Mouse (Mus musculus) neural tube, embryonic 15.5 days (tissue): ENCODE data around the gene Abcb9. TPM values are rescaled to one million over a fixed set of nuclear protein-coding genes. Genes with fewer than 3 reads are reported as not detected.
A peak's percentile ranks its signal among the peaks of the same experiment; 100 is the strongest.

Experiments
- ATAC-seq: fragments of 200-750 bp; cut with Nextera tagmentation; 2 replicates; pipeline ENCODE4 v1.8.0; 2017; ENCODE audit warnings: mild to moderate bottlenecking, moderate TSS enrichment, moderate library complexity; ENCODE audit not compliant: low FRiP score
- H3K27ac ChIP-seq: fragments of 300-500 bp; sonication (generic); replicated peaks from 2 replicates; pipeline ENCODE4 v1.5.1; 2015; ENCODE audit warnings: mild to moderate bottlenecking, inconsistent platforms
- H3K27me3 ChIP-seq: fragments of 300-500 bp; sonication (generic); replicated peaks from 2 replicates; pipeline ENCODE4 v1.6.1; 2015; ENCODE audit warnings: inconsistent platforms
- H3K36me3 ChIP-seq: fragments of 300-500 bp; sonication (generic); 2 replicates; pipeline ENCODE4 v1.6.1; 2015; ENCODE audit warnings: inconsistent platforms
- H3K4me1 ChIP-seq: fragments of 300-500 bp; sonication (generic); 2 replicates; pipeline ENCODE4 v1.6.1; 2015; ENCODE audit warnings: inconsistent platforms
- H3K4me2 ChIP-seq: fragments of 300-500 bp; sonication (generic); 2 replicates; pipeline ENCODE4 v1.6.1; 2015; ENCODE audit warnings: inconsistent platforms, mild to moderate bottlenecking, moderate library complexity
- H3K4me3 ChIP-seq: fragments of 300-500 bp; sonication (generic); replicated peaks from 2 replicates; pipeline ENCODE4 v1.5.1; 2015; ENCODE audit warnings: mild to moderate bottlenecking, inconsistent platforms
- H3K9ac ChIP-seq: fragments of 300-500 bp; sonication (generic); replicated peaks from 2 replicates; pipeline ENCODE4 v1.6.1; 2015; ENCODE audit warnings: mild to moderate bottlenecking, inconsistent platforms
- H3K9me3 ChIP-seq: fragments of 300-500 bp; sonication (generic); replicated peaks from 2 replicates; pipeline ENCODE4 v1.6.1; 2016; ENCODE audit warnings: inconsistent platforms
- WGBS: fragments of 180-500 bp; shearing (Covaris S2); methylation state at CpG from one replicate; pipeline ENCODE4 v1.1.7; 2015; ENCODE audit warnings: mixed read lengths; 5-methylcytosine and 5-hydroxymethylcytosine counted together
- polyA plus RNA-seq: library from polyadenylated mRNA; unstranded; fragments of >200 nt; fragmentation: Nextera tagmentation; extraction: Ambion mirVana; gene quantifications from 2 replicates; pipeline ENCODE4 v1.2.1, GENCODE M21; 2015

The Abcb9 gene
- polyA plus RNA-seq, 1 experiment from 2014 or later, result 23.2 TPM

DNA sequence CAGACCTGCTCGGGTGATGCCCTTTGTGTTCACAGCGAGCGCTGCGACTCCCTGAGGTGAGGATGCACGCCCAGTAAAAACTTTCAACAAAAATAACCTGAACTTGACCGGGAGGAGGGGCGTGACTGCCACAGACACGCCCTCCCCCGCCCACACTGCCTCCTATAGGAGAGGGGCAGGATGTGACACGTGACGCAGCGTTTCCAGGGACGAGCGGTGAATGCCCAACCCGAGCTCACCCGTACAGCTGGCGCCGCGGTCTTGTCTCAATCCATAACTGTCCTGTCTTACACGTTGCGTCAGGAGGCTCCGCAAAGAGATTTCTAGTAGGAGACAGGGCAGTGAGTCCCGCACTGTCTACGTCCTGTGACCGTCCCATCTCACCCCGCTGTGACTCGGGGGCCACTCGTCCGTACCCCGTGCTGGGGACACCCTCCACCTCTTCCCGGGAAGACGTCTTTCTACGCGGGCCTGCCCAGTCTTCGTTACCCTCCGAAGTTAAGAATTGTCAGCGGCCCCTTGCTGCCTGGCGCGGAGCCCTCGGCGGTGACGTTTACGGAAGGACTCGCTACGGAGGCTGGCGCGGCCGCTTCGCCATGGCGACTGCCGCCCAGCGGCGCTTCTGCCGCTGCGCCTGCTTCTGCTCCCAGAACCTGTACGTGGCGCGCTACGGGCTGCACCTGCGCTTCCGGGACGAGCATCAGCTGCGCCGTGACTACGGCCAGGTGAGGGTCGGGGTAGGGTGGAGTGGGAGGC, 16.3 kb upstream of the Abcb9 start, which contains the start of gene Ogfod2:
Ogfod2 (plus strand) TSS at position 556 of the 756 bp plus-strand sequence.
- H3K4me1 ChIP-seq, result peaks cover 39% of the 10 kb centered on the region
- H3K36me3 ChIP-seq, result no peaks in the 10 kb centered on the region
- H3K4me3 ChIP-seq, result peak within 1 kb of the TSS; percentile 93
- peak; percentile 97 for ATAC-seq
- H3K9me3 ChIP-seq, result no peaks in the 10 kb centered on the region
- no peaks in the 10 kb centered on the region for H3K27me3 ChIP-seq
- peak within 1 kb of the TSS; percentile 96 for H3K27ac ChIP-seq
- H3K9ac ChIP-seq, result peak within 1 kb of the TSS; percentile 68
- WGBS, result under 1% methylated on average over 66 of the region's 66 CpGs
- peak within 1 kb of the TSS; percentile 92 for H3K4me2 ChIP-seq

DNA sequence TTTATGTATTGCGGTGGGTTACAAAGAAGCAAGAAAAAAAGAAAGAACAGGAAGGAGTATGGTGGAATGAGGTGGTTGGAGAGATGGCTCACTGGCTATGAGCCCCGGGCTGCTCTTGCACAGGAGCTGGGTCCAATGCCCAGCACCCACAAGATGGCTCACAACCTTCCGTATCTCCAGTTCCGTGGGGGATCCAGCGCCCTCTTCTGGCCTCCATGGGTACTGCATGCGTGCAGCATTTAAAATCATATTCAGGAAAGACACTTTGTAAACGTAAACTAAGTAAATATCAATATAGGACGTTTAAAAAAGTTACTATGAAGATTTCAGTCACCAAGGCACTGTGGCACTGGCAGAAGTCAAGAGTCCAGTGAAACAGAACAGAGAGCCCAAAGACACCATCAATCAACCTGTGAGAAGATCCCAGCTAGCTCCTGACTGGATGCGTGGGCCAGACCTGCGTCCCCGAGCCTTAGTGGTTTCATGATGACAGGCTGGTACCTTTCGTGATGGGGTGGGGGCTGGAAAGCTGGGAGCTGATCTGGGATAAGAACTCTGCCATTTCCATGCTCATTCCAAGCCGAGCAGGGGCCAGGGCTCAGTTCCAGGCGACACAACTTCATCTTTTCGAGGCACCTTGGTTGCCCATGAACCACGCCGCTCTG, 15.6 kb upstream of the Abcb9 start:
- Histone ChIP-seq H3K27me3 (no peaks in the 10 kb centered on the region), H3K4me3 (peak overlapping the region; percentile 93), H3K4me1 (peaks cover 34% of the 10 kb centered on the region), H3K9ac (peak overlapping the region; percentile 54), H3K9me3 (no peaks in the 10 kb centered on the region), H3K36me3 (no peaks in the 10 kb centered on the region), H3K27ac (peak overlapping the region; percentile 96), H3K4me2 (peak overlapping the region; percentile 92)
- WGBS, result 26% methylated on average over 17 of the region's 17 CpGs
- peak; percentile 1; the same call in 1 of the 2 replicates for ATAC-seq

DNA sequence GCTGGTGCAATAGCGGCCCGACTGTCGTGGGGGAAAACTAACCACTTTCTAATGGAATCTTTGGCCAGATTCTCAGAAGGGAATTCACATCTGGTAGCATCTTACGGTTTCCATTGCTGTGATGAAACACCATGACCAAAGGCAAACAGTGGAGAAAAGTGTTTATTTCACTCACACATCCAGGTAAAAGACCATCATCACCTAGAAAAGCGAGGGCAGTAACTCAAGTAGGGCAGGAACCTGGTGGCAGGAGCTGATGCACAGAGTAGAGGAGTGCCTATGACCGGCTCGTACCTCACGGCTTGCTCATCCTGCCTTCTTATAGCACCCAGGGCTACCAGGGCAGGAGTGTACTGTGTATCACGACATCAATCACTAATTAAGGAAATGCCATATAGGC, 8.0 kb upstream of the Abcb9 start:
- 96% methylated on average over 9 of the region's 9 CpGs for WGBS
- Histone ChIP-seq H3K4me2 (no peak overlapping the region), H3K27ac (no peak overlapping the region), H3K4me3 (no peak overlapping the region), H3K27me3 (no peaks in the 10 kb centered on the region), H3K9ac (no peak overlapping the region), H3K9me3 (no peaks in the 10 kb centered on the region), H3K4me1 (no peaks in the 10 kb centered on the region), H3K36me3 (0 out of 2 replicates have a peak, but pooled peaks cover 6% of the 10 kb centered on the region)
- no peak for ATAC-seq

DNA sequence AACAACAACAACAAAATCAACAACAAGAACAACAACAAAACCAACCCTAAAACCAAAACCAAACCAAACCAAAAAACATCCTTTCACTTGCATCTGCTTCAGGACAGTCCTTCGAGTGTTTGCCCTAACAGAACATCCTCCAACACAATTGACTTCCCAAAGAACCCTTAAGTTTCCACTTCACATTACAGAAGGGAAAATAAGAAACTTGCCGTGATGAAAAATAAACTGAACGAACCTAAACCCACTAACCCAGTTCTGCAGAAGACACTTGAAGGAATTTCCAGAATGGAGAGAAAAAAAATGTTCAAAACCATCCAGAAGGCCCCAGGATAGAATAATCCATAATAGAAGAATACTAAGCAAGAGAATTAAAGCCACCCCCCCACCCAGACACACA, 7.4 kb upstream of the Abcb9 start:
- Histone ChIP-seq H3K27ac (no peak overlapping the region), H3K9ac (no peak overlapping the region), H3K36me3 (0 out of 2 replicates have a peak, but pooled peaks cover 6% of the 10 kb centered on the region), H3K4me2 (no peak overlapping the region), H3K4me3 (no peak overlapping the region), H3K27me3 (0 out of 2 replicates have a peak, but pooled peaks cover under 1% of the 10 kb centered on the region), H3K4me1 (no peaks in the 10 kb centered on the region), H3K9me3 (no peaks in the 10 kb centered on the region)
- ATAC-seq, result no peak
- WGBS, result 92% methylated on average over 3 of the region's 3 CpGs

DNA sequence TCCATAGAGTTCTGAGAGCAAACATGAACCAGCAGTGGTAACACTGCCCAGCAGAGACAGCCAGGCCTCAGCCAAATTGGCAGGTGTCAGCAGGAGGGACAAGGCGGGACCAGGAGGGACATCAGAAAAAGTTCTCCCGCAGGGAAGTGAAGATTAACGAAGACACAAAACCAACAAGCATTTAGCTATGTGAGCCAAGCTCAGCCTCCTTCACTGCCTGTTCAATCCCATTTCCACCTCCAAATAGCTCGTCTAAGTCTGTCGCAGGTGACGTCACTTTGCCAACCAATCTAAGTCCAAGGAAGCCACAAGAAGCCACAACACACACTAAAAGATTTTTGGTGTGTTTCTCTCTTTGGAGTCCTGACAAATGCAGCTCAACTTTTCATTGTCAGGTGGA, 6.7 kb upstream of the Abcb9 start:
- no peaks in the 10 kb centered on the region for H3K9me3 ChIP-seq
- H3K9ac ChIP-seq, result no peak overlapping the region
- H3K4me3 ChIP-seq, result no peak overlapping the region
- H3K4me2 ChIP-seq, result no peak overlapping the region
- H3K4me1 ChIP-seq, result no peaks in the 10 kb centered on the region
- H3K36me3 ChIP-seq, result 0 out of 2 replicates have a peak, but pooled peaks cover 6% of the 10 kb centered on the region
- 84% methylated on average over 6 of the region's 6 CpGs for WGBS
- 0 out of 2 replicates have a peak, but pooled peaks cover 2% of the 10 kb centered on the region for H3K27me3 ChIP-seq
- no peak for ATAC-seq
- H3K27ac ChIP-seq, result no peak overlapping the region

DNA sequence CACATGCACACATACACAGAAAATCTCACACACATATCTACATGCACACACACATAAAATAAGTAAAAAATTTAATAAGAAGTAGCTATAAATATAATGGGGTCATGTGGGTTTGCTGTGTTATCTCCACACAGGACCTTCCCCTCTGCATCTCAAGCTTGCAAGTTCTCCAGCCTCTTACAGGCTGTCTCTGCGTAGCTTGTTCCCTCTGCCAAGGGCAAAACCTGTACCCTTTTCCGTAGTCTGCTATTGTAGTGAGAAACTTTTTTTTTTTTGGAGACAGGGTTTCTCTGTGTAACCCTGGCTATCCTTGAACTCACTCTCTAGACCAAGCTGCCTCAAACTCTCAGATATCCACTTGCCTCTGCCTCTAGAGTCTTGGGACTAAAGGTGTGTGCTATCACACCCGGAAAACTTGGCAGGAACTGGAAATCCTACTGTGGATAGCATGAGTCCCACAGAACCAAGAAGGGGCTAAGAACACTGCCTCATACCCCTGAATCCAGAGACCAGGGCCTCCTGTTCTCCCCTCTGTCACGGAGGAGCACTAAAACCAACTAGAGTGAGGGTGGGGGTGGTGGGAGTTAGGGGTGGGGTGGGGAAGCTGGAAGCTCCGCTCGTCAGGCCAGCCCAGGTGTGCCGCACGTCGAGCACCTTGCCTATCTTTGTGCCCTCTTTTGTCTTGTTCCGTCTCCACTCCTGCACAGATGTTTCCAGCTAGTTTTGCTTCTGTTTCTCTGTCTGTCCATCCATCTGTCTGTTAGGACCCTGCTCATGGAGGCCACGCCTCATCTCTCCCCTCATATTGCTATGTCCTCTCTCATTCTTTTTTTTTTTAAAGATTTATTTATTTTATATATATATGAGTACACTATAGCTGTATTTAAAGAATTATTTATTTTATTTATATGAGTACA, 4.8 kb upstream of the Abcb9 start:
- Histone ChIP-seq H3K27ac (no peak overlapping the region), H3K4me1 (peaks cover 8% of the 10 kb centered on the region; the same call in 1 of the 2 replicates), H3K9ac (no peak overlapping the region), H3K4me2 (no peak overlapping the region), H3K9me3 (no peaks in the 10 kb centered on the region), H3K4me3 (no peak overlapping the region), H3K36me3 (0 out of 2 replicates have a peak, but pooled peaks cover 6% of the 10 kb centered on the region), H3K27me3 (0 out of 2 replicates have a peak, but pooled peaks cover 2% of the 10 kb centered on the region)
- ATAC-seq, result no peak
- 90% methylated on average over 11 of the region's 11 CpGs for WGBS

DNA sequence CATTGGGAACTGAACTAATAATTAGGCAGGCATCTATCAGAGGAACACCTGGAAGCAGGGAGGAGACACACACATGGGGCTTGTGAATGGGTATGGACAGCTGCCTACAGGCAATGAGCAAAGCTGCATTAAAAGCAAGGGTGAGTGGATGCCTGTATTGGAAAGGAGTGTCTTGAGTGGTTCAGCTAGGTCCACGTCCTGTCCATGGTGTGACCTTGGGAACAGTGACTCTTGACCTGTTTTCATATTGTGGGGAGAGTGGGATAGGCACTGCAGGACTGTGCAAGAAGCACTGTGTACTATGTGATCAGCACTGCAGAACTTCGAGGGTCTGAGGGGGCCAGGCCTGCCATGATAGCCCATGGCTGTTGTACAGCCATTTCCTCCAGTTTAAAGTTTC, 3.3 kb upstream of the Abcb9 start:
- H3K4me2 ChIP-seq, result no peak overlapping the region
- no peak for ATAC-seq
- WGBS, result 92% methylated on average over 2 of the region's 2 CpGs
- 0 out of 2 replicates have a peak, but pooled peaks cover 3% of the 10 kb centered on the region for H3K36me3 ChIP-seq
- peaks cover 7% of the 10 kb centered on the region; the same call in 1 of the 2 replicates for H3K27me3 ChIP-seq
- H3K4me1 ChIP-seq, result peaks cover 21% of the 10 kb centered on the region
- H3K9ac ChIP-seq, result no peak overlapping the region
- no peak overlapping the region for H3K27ac ChIP-seq
- no peak overlapping the region for H3K4me3 ChIP-seq
- H3K9me3 ChIP-seq, result no peaks in the 10 kb centered on the region

DNA sequence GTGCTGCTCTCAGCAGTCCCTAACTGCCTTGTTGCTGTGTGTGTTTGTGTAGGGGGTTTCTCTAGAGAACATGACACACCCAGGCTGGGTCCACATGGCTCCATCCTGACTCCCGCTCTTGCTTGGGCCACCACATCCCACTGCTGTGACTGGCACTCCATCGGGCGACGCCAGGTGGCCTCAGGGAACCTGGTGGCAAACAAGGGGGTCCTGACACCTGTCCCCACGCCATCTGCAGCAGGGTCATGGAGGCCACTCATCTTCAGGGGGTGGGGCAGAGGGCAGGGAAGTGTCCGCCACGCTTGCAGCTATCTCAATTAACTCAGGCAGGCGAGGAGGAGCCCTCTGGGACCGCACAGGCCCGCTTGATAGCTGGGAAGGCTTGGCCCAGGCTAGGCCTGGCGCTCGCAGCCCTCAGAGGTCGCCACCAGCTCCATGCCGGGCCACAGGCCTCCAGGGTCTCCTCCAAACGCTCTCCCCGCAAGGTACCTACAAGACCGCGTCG, 469 bp downstream of the Abcb9 start:
- Histone ChIP-seq H3K9me3 (no peaks in the 10 kb centered on the region), H3K9ac (peak overlapping the region; percentile 62), H3K27me3 (peaks cover 7% of the 10 kb centered on the region; the same call in 1 of the 2 replicates), H3K36me3 (no peaks in the 10 kb centered on the region), H3K4me2 (peak overlapping the region; percentile 73), H3K4me1 (peaks cover 26% of the 10 kb centered on the region), H3K27ac (peak overlapping the region; percentile 15; the same call in 1 of the 2 replicates), H3K4me3 (peak overlapping the region; percentile 51)
- peak; percentile 66 for ATAC-seq
- 9% methylated on average over 19 of the region's 19 CpGs for WGBS

DNA sequence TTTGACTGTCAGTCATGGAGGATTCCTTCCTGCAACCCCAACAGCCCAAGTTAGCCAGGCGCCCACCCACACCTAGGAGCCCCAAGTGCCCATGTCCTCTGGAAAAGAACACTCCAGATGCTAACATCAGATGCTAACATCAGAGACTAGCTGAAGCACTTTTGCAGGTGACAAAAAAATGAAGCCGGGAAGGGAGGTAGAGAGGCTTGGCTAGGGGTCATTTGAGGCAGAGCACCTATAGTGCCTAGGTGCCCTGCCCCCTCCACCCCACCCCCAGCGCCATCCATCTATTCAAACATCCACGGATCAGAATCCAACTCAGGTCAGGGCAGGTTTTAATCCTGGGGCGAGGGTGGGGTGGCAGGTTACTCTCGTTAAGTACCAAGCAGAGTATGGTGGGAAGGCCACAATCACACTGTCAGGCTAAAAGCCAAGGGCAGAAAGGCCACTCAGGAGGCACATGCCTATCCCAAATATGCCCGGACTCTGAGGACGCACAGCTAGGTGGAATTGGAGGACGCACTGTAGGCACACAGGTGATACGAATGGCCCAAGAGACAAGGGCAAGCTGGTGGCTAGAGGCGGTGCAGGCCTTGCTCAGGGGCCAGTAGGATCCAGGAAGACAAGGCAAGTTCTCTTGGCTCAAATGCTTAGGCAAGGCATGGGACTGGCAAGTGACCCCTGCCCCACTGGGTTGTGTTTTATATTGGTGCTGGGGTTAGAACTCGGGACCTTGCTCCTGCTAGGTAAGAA, 1.6 kb downstream of the Abcb9 start:
- H3K27ac ChIP-seq, result no peak overlapping the region
- H3K9ac ChIP-seq, result no peak overlapping the region
- no peak for ATAC-seq
- H3K4me3 ChIP-seq, result peak overlapping the region; percentile 51; the same call in 1 of the 2 replicates
- H3K9me3 ChIP-seq, result no peaks in the 10 kb centered on the region
- WGBS, result 88% methylated on average over 12 of the region's 12 CpGs
- H3K4me1 ChIP-seq, result peaks cover 26% of the 10 kb centered on the region
- H3K36me3 ChIP-seq, result peaks cover 7% of the 10 kb centered on the region; the same call in 1 of the 2 replicates
- H3K4me2 ChIP-seq, result peak overlapping the region; percentile 73
- H3K27me3 ChIP-seq, result peaks cover 7% of the 10 kb centered on the region; the same call in 1 of the 2 replicates

DNA sequence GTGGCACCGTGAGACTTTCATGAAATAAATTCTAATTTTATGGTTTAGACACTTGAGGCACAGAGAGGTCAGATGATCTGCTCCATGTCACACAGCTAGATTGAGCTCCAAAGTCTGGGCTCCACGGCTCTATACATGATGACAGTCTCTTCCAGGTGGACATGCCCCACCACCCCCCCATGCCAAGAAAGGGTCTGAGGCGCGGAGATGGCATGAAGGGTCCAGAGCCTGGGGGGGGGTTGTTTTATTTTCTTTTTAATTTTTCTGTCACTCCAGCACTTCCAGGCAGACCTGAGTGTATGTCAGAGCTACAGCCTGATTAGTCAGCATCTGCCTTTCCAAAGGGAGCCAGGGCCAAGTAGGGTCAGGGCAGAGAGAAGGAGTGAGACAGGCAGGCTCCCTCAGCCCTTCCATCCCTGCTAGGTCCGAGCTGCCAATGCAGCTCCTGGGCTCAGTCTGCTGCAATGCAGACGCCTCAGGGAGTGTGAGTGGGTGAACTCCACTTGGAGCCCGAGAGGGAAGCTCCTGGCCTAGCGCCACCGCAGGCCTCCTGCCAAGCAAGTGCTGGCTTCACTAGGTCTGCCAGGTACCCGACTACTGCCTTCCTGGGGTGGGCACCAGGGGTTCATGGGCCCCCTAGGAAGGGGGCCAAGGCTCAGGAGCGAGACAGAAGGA, 2.3 kb downstream of the Abcb9 start:
- peaks cover 7% of the 10 kb centered on the region; the same call in 1 of the 2 replicates for H3K27me3 ChIP-seq
- no peak for ATAC-seq
- H3K4me2 ChIP-seq, result no peak overlapping the region
- no peak overlapping the region for H3K9ac ChIP-seq
- peaks cover 26% of the 10 kb centered on the region for H3K4me1 ChIP-seq
- H3K4me3 ChIP-seq, result no peak overlapping the region
- H3K36me3 ChIP-seq, result peaks cover 13% of the 10 kb centered on the region
- H3K9me3 ChIP-seq, result no peaks in the 10 kb centered on the region
- 78% methylated on average over 11 of the region's 11 CpGs for WGBS
- no peak overlapping the region for H3K27ac ChIP-seq
